Mouse (Mus musculus): ENCODE results near the gene Pla2g6. TPM values are rescaled to one million over a fixed set of nuclear protein-coding genes. Genes with fewer than 3 reads are reported as not detected.
A peak's percentile ranks its signal among the peaks of the same experiment; 100 is the strongest.

The Pla2g6 gene
- total and polyA plus RNA-seq, 3 experiments, result 9.3 to 20.9 (median 14.8) TPM

GRCm38 (mm10) chr15:79271124-79271746 is 57.0 kb downstream of the Pla2g6 start:
- Histone ChIP-seq H3K4me1 (ENCODE audit: control insufficient read depth in 1 of 2, insufficient read depth in 2 of 2) (peaks cover 5 to 24% of the 10 kb centered on the region in 2 experiments), H3K9me3 (replicated peaks; ENCODE audit: low read length) (no peaks in the 10 kb centered on the region), H3K4me2 (ENCODE audit: insufficient read depth, low read depth, poor library complexity, severe bottlenecking) (peak overlapping the region; percentile 77), H3K79me2 (replicated peaks; ENCODE audit: control insufficient read depth, extremely low read depth, insufficient read depth, poor library complexity, severe bottlenecking) (no peaks in the 10 kb centered on the region), H3K4me3 (replicated peaks in 1 of 3; ENCODE audit: low read depth in 2 of 3, low read length in 2 of 3, poor library complexity in 1 of 3) (peak overlapping the region; percentile 37 to 54 (median 52)), H3K27ac (ENCODE audit: insufficient read depth, low read depth) (no peak overlapping the region), H3K27me3 (replicated peaks) (peaks cover 8% of the 10 kb centered on the region), H3K9ac (ENCODE audit: insufficient read depth, low read depth) (peak overlapping the region; percentile 45; the same call in 1 of the 2 replicates), H3K36me3 (replicated peaks in 1 of 2; ENCODE audit: control insufficient read depth in 1 of 2, insufficient read depth in 1 of 2, low read length in 1 of 2) (no peaks in the 10 kb centered on the region)
- dilution Hi-C loops (cut with MboI; ENCODE audit: extremely low pct_ligation_motif_present, extremely low pct_unique_long_range_greater_than_20kb, low sequenced_read_pairs) (no loop called here), in situ Hi-C loops (cut with MboI; ENCODE audit: low pct_ligation_motif_present, low pct_unique_long_range_greater_than_20kb, low sequenced_read_pairs) (no loop called here)
- DNase-seq (ENCODE audit: extremely low read depth), result peak; percentile 75
- TF ChIP-seq MAZ (IDR thresholded peaks at IDR 0.05; ENCODE audit: low read depth, low read length) (no peak), PAX5 (IDR thresholded peaks at IDR 0.05; ENCODE audit: low read length) (no peak), CTCF (conservative IDR thresholded peaks at IDR 0.05 in 1 of 2, IDR thresholded peaks at IDR 0.05 in 1 of 2; ENCODE audit: low read depth in 2 of 2, low read length in 2 of 2) (peak; percentile 53 to 79; a peak in 3 of 4 replicates), NELFE (IDR thresholded peaks at IDR 0.05; ENCODE audit: low read depth, low read length) (0 out of 2 replicates have a peak, but pooled peaks have one; percentile 12), RCOR1 (conservative IDR thresholded peaks at IDR 0.05; ENCODE audit: low read depth, low read length) (no peak), MXI1 (IDR thresholded peaks at IDR 0.05; ENCODE audit: low read depth, low read length) (peak; percentile 64; the same call in 1 of the 2 replicates), BHLHE40 (IDR thresholded peaks at IDR 0.05; ENCODE audit: low read depth, low read length) (0 out of 2 replicates have a peak, but pooled peaks have one; percentile 13), UBTF (IDR thresholded peaks at IDR 0.05; ENCODE audit: low read depth, low read length) (no peak), MAX (IDR thresholded peaks at IDR 0.05; ENCODE audit: low read length) (peak; percentile 60), MEF2A (IDR thresholded peaks at IDR 0.05; ENCODE audit: borderline replicate concordance, low read depth, low read length) (no peak), SMC3 (IDR thresholded peaks at IDR 0.05; ENCODE audit: low read depth, low read length) (peak; percentile 63), E2F4 (IDR thresholded peaks at IDR 0.05; ENCODE audit: insufficient replicate concordance, low read depth, low read length) (no peak), RAD21 (IDR thresholded peaks at IDR 0.05; ENCODE audit: low read depth, low read length) (peak; percentile 59)

DNA sequence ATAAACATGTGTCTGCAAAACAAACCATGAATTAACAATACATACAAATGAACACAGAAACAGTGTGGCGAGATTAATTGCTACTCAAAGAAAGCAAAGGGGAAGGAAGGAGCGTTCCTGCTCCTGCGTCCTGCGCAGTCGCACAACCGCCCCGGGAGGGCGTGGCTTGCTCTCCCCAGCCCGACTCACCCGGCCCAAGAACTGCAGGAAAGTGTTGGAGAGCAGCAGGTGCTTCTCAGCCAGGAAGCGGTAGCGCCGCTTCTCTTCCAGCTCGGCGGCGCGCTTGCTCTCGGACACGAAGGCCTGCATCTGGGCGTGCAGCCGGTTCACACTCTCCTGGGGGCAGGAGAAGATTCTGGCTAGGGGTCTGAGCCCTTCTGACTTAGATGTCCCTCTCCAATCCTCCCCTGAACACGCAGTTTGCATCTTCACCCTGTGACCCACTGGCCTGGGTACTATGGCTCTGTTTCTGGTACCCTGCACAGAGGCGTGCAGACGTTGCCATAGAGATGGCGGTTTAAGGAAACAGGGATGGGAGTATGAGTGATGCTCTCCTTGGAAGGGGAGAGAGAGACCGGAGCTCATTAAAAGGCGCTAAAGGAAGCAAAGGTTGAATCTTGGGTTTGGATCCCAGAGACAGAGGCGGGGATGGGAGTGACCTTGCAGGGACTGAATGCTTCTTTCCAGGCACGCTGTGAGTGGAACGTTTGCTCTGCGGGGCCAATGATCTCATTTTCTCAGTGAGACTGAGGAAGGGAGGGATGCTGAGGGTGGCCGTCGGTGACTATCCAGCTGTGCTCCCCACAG is 57.7 kb downstream of the Pla2g6 start:
- Histone ChIP-seq H3K4me3 (replicated peaks in 1 of 3; ENCODE audit: low read depth in 2 of 3, low read length in 2 of 3, poor library complexity in 1 of 3) (peak overlapping the region; percentile 40 to 54 (median 52)), H3K36me3 (replicated peaks in 1 of 2; ENCODE audit: control insufficient read depth in 1 of 2, insufficient read depth in 1 of 2, low read length in 1 of 2) (no peaks in the 10 kb centered on the region), H3K9ac (ENCODE audit: insufficient read depth, low read depth) (peak overlapping the region; percentile 45; the same call in 1 of the 2 replicates), H3K9me3 (replicated peaks; ENCODE audit: low read length) (no peaks in the 10 kb centered on the region), H3K4me1 (ENCODE audit: control insufficient read depth in 1 of 2, insufficient read depth in 2 of 2) (peaks cover 6 to 24% of the 10 kb centered on the region in 2 experiments), H3K4me2 (ENCODE audit: insufficient read depth, low read depth, poor library complexity, severe bottlenecking) (peak overlapping the region; percentile 77), H3K79me2 (replicated peaks; ENCODE audit: control insufficient read depth, extremely low read depth, insufficient read depth, poor library complexity, severe bottlenecking) (no peaks in the 10 kb centered on the region), H3K27me3 (replicated peaks) (peaks cover 8% of the 10 kb centered on the region), H3K27ac (ENCODE audit: insufficient read depth, low read depth) (peak overlapping the region; percentile 44)
- dilution Hi-C loops (cut with MboI; ENCODE audit: extremely low pct_ligation_motif_present, extremely low pct_unique_long_range_greater_than_20kb, low sequenced_read_pairs) (no loop called here), in situ Hi-C loops (cut with MboI; ENCODE audit: low pct_ligation_motif_present, low pct_unique_long_range_greater_than_20kb, low sequenced_read_pairs) (no loop called here)
- peak; percentile 84 for DNase-seq (ENCODE audit: extremely low read depth)
- TF ChIP-seq ELF1 (IDR thresholded peaks at IDR 0.05; ENCODE audit: low read depth, low read length) (peak; percentile 64), USF2 (conservative IDR thresholded peaks at IDR 0.05; ENCODE audit: low read depth, low read length) (no peak), IRF4 (IDR thresholded peaks at IDR 0.05; ENCODE audit: low read depth, low read length) (no peak), ZKSCAN1 (IDR thresholded peaks at IDR 0.05; ENCODE audit: borderline replicate concordance, low read depth, low read length) (no peak), MAZ (IDR thresholded peaks at IDR 0.05; ENCODE audit: low read depth, low read length) (no peak; the same call in 1 of the 2 replicates), POLR2AphosphoS2 (IDR thresholded peaks at IDR 0.05; ENCODE audit: low read depth, low read length) (no peak), CHD1 (IDR thresholded peaks at IDR 0.05; ENCODE audit: low read depth, low read length) (no peak), HCFC1 (IDR thresholded peaks at IDR 0.05; ENCODE audit: low read depth, low read length) (no peak), JUN (IDR thresholded peaks at IDR 0.05; ENCODE audit: insufficient read depth, low read depth, low read length) (no peak), MAX (IDR thresholded peaks at IDR 0.05; ENCODE audit: low read length) (no peak), ZMIZ1 (IDR thresholded peaks at IDR 0.05; ENCODE audit: low read depth, low read length) (0 out of 2 replicates have a peak, but pooled peaks have one; percentile 34), SIN3A (IDR thresholded peaks at IDR 0.05; ENCODE audit: low read length) (no peak), KAT2A (IDR thresholded peaks at IDR 0.05; ENCODE audit: insufficient replicate concordance, low read length) (no peak), ZC3H11A (IDR thresholded peaks at IDR 0.05; ENCODE audit: low read depth, low read length) (no peak), POLR2A (IDR thresholded peaks at IDR 0.05; ENCODE audit: low read depth, low read length) (peak; percentile 86), GABPA (IDR thresholded peaks at IDR 0.05; ENCODE audit: insufficient replicate concordance, low read depth, low read length) (no peak), ETS1 (conservative IDR thresholded peaks at IDR 0.05; ENCODE audit: low read depth, low read length) (no peak), NRF1 (IDR thresholded peaks at IDR 0.05; ENCODE audit: low read depth, low read length) (peak; percentile 91), EP300 (IDR thresholded peaks at IDR 0.05; ENCODE audit: low read length) (0 out of 2 replicates have a peak, but pooled peaks have one; percentile 17)
